Mouse (Mus musculus) hindbrain, postnatal 0 days (tissue): ENCODE measurements around the gene Edem1. TPM values are rescaled to one million over a fixed set of nuclear protein-coding genes. Genes with fewer than 3 reads are reported as not detected.

Source experiments
- ATAC-seq: fragments of 200-750 bp; cut with Nextera tagmentation; 2 replicates; pipeline ENCODE4 v1.8.0; 2017; ENCODE audit warnings: mild to moderate bottlenecking, moderate TSS enrichment, moderate library complexity
- DNase-seq: peaks from one replicate; pipeline ENCODE4 v3.0.0-alpha.2; 2015; ENCODE audit warnings: low spot score
- H3K27ac ChIP-seq: fragments of 300-500 bp; sonication (generic); 2 replicates; pipeline ENCODE4 v1.5.1; 2014; ENCODE audit warnings: mild to moderate bottlenecking
- H3K27me3 ChIP-seq: fragments of 300-500 bp; sonication (generic); 2 replicates; pipeline ENCODE4 v1.6.1; 2014; ENCODE audit warnings: low read length, mixed read lengths; ENCODE audit not compliant: insufficient read depth
- H3K36me3 ChIP-seq: fragments of 300-500 bp; sonication (generic); 2 replicates; pipeline ENCODE4 v1.6.1; 2014; ENCODE audit warnings: low read length, mixed read lengths; ENCODE audit not compliant: insufficient read depth
- H3K4me1 ChIP-seq: fragments of 300-500 bp; sonication (generic); 2 replicates; pipeline ENCODE4 v1.6.1; 2014; ENCODE audit warnings: antibody characterized with exemption, low read length, mixed read lengths; ENCODE audit not compliant: insufficient read depth
- H3K4me2 ChIP-seq: fragments of 300-500 bp; sonication (generic); 2 replicates; pipeline ENCODE4 v1.6.1; 2014; ENCODE audit warnings: low read depth, mild to moderate bottlenecking, low read length, moderate library complexity, mixed read lengths
- H3K4me3 ChIP-seq: fragments of 300-500 bp; sonication (generic); 2 replicates; pipeline ENCODE4 v1.5.1; 2014; ENCODE audit warnings: low read length
- H3K9ac ChIP-seq: fragments of 300-500 bp; sonication (generic); replicated peaks from 2 replicates; pipeline ENCODE4 v1.6.1; 2014; ENCODE audit warnings: mild to moderate bottlenecking, low read length, moderate library complexity, mixed read lengths
- H3K9me3 ChIP-seq: fragments of 300-500 bp; sonication (generic); 2 replicates; pipeline ENCODE4 v1.6.1; 2016; ENCODE audit warnings: low read length, mixed read lengths
- CTCF ChIP-seq: IDR thresholded peaks from 2 replicates; pipeline ENCODE4 v1.5.1; 2016; ENCODE audit warnings: antibody characterized with exemption, control low read depth, low read depth
- WGBS: fragments of 180-500 bp; shearing (Covaris S2); extraction: QIAGEN DNeasy Blood & Tissue Kit; methylation state at CpG from one replicate; pipeline ENCODE4 v1.1.7; 2014; 5-methylcytosine and 5-hydroxymethylcytosine counted together
- polyA plus RNA-seq: library from polyadenylated mRNA; unstranded; fragments of >200 nt; fragmentation: Nextera tagmentation; extraction: Ambion mirVana; gene quantifications from 2 replicates; pipeline ENCODE4 v1.2.1, GENCODE M21; 2015
- total RNA-seq: library from RNA; depleted of rRNA; stranded (reverse); fragments of >200 nt; gene quantifications from 2 replicates; pipeline ENCODE4 v1.2.3, GENCODE M21; 2014; rRNA removed

Edem1 gene
- total RNA-seq: 12.6 and 13.4 TPM in 2 replicates
- 4.9 and 5.0 TPM in 2 replicates for polyA plus RNA-seq

- peaks cover 3% of the 10 kb centered on the region; the same call in 1 of the 2 replicates for H3K36me3 ChIP-seq
- WGBS: under 1% methylated on average over 66 of the region's 67 CpGs
Measured at GRCm38 (mm10) chr6:108828234-108828868, at the start of gene Edem1. TSS of gene Edem1 (plus strand) at chr6:108828641.

GRCm38 (mm10) chr6:108781865-108782264 is 46.6 kb upstream of the Edem1 start:
- WGBS: 67% methylated on average over 6 of the region's 6 CpGs
- DNase-seq: no peak
- no peak overlapping the region for H3K27ac ChIP-seq
- no peaks in the 10 kb centered on the region for H3K36me3 ChIP-seq
- ATAC-seq: no peak
- no peak overlapping the region for H3K4me2 ChIP-seq
- H3K4me3 ChIP-seq: no peak overlapping the region
- no peak for TF ChIP-seq CTCF
- no peak overlapping the region for H3K9ac ChIP-seq
- H3K4me1 ChIP-seq: peaks cover 8% of the 10 kb centered on the region
- no peaks in the 10 kb centered on the region for H3K27me3 ChIP-seq
- H3K9me3 ChIP-seq: no peaks in the 10 kb centered on the region

More at GRCm38 (mm10) chr6:108828234-108828868, at the start of gene Edem1:
- peaks cover 11% of the 10 kb centered on the region for H3K4me1 ChIP-seq
- ATAC-seq (peak; percentile 96), DNase-seq (peak; percentile 96)
- H3K27me3 ChIP-seq: no peaks in the 10 kb centered on the region
- H3K4me3 ChIP-seq: peak within 1 kb of the TSS; percentile 94
- TF ChIP-seq CTCF: no peak
- no peaks in the 10 kb centered on the region for H3K9me3 ChIP-seq
- H3K9ac ChIP-seq: peak within 1 kb of the TSS; percentile 91
- peak within 1 kb of the TSS; percentile 80 for H3K4me2 ChIP-seq
- peak within 1 kb of the TSS; percentile 74 for H3K27ac ChIP-seq

DNA sequence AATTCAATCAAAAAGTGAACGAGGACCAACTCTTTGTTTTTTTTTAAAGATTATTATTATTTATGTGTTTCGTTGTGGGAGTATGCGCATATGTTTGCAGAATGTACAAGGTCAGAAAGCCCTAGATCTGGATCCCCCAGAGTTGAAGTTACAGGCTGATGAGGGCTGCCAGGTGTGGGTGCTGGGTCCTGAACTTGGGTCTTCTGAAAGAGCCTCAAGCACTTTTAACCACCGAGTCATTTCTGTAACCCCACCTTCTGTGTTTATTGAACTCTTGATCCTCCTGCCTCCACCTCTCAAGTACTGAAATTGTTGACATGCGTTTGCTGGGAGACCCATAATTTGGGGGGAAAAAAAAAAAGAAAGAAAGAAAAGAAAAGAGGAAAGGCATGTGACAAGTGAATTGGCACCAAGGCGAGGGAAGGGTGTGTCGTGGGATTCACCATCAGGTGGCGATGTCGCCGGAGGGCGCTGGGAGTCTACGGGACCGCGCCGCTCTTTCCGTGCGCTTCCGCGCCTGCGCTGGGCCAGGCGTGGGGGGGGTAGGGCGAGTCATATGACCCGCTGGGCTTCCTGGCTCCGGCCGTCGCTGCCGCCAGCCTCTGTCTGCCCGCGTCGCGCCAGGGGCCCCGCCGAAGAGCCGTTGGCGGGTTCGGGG is 45.8 kb upstream of the Edem1 start, which contains the start of gene Arl8b:
TSS of gene Arl8b (plus strand) at position 574 of the 658 bp plus-strand sequence.
- DNase-seq (peak; percentile 99), ATAC-seq (peak; percentile 97)
- peak within 1 kb of the TSS; percentile 88 for H3K4me3 ChIP-seq
- H3K27me3 ChIP-seq: no peaks in the 10 kb centered on the region
- H3K27ac ChIP-seq: peak within 1 kb of the TSS; percentile 87
- H3K4me1 ChIP-seq: peaks cover 8% of the 10 kb centered on the region
- peak; percentile 94 for TF ChIP-seq CTCF
- H3K9me3 ChIP-seq: no peaks in the 10 kb centered on the region
- peak within 1 kb of the TSS; percentile 74 for H3K4me2 ChIP-seq
- H3K36me3 ChIP-seq: no peaks in the 10 kb centered on the region
- H3K9ac ChIP-seq: peak within 1 kb of the TSS; percentile 96
- WGBS: 14% methylated on average over 27 of the region's 36 CpGs

DNA sequence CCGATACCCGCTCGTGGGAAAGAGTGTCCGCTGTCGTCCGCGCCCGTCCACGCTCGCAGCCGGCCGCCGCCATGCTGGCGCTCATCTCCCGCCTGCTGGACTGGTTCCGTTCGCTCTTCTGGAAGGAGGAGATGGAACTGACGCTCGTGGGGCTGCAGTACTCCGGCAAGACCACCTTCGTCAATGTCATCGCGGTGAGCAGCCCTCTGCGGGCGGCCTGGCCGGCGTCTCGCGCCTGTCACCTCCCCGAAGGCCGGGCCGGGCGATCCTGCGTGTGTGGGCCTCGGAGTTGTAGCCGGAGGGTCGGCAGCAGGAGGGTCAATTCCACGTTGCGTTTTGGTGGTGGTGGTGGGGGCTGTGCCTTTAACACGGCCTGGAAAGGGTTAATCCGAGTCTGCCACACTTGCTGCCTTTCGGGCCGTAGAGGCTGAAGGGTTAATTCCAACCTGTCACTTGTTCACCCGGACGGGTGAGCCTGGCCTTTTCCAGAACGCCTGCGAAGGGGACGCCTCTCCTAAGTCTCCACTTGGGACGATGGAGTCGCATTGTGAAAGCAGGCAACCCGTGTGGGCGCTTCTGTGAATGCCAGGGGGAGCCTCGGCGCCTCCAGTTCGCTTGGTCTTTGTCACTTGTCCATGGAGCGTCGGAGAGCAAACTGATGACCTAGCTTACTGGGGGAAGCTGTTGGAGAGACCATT is 45.1 kb upstream of the Edem1 start:
- peak overlapping the region; percentile 74 for H3K4me2 ChIP-seq
- peak overlapping the region; percentile 96 for H3K9ac ChIP-seq
- H3K4me1 ChIP-seq: peaks cover 8% of the 10 kb centered on the region
- 1% methylated on average over 55 of the region's 57 CpGs for WGBS
- DNase-seq: peak; percentile 65
- peak overlapping the region; percentile 88 for H3K4me3 ChIP-seq
- peak; percentile 66 for ATAC-seq
- no peaks in the 10 kb centered on the region for H3K36me3 ChIP-seq
- H3K9me3 ChIP-seq: no peaks in the 10 kb centered on the region
- no peak; the same call in 1 of the 2 replicates for TF ChIP-seq CTCF
- no peaks in the 10 kb centered on the region for H3K27me3 ChIP-seq
- H3K27ac ChIP-seq: peak overlapping the region; percentile 87

GRCm38 (mm10) chr6:108784056-108784455 is 44.4 kb upstream of the Edem1 start:
- Histone ChIP-seq H3K9ac (peak overlapping the region; percentile 96), H3K4me2 (peak overlapping the region; percentile 74), H3K36me3 (no peaks in the 10 kb centered on the region), H3K9me3 (no peaks in the 10 kb centered on the region), H3K27me3 (no peaks in the 10 kb centered on the region), H3K4me1 (peaks cover 8% of the 10 kb centered on the region), H3K27ac (peak overlapping the region; percentile 87; the same call in 1 of the 2 replicates), H3K4me3 (peak overlapping the region; percentile 88)
- no peak for DNase-seq
- no peak for TF ChIP-seq CTCF
- 30% methylated on average over 11 of the region's 11 CpGs for WGBS
- no peak for ATAC-seq

GRCm38 (mm10) chr6:108784796-108785195 is 43.6 kb upstream of the Edem1 start:
- 68% methylated on average over 5 of the region's 5 CpGs for WGBS
- no peak overlapping the region for H3K27ac ChIP-seq
- ATAC-seq: no peak
- peaks cover 8% of the 10 kb centered on the region for H3K4me1 ChIP-seq
- H3K4me2 ChIP-seq: peak overlapping the region; percentile 74
- no peak for DNase-seq
- TF ChIP-seq CTCF: peak; percentile 33
- no peak overlapping the region for H3K9ac ChIP-seq
- peak overlapping the region; percentile 88 for H3K4me3 ChIP-seq
- no peaks in the 10 kb centered on the region for H3K36me3 ChIP-seq
- no peaks in the 10 kb centered on the region for H3K9me3 ChIP-seq
- no peaks in the 10 kb centered on the region for H3K27me3 ChIP-seq
